Mouse (Mus musculus): Measurements from ENCODE around the gene Nlrp4c. TPM values are rescaled to one million over a fixed set of nuclear protein-coding genes. Genes with fewer than 3 reads are reported as not detected.

Nlrp4c gene
- total RNA-seq, 2 experiments from 2014 or later: not detected

Other genes starting within 250 kb of the Nlrp4c start
- not detected for gene Vmn1r63, start 239.7 kb upstream of the Nlrp4c start, total RNA-seq (2021)
- not detected for gene Vmn1r64, start 160.6 kb upstream of the Nlrp4c start, total RNA-seq (2021)
- not detected for gene Vmn1r65, start 34.2 kb upstream of the Nlrp4c start, total RNA-seq (2021)
- 10 to 100 TPM; 30.2 to 34.0 TPM for gene Zfp787, start 110.8 kb downstream of the Nlrp4c start, total RNA-seq (2021)
- gene Zfp444, start 127.1 kb downstream of the Nlrp4c start, total RNA-seq (2021): 10 to 100 TPM in 1 of 2 experiments, 1 to 10 TPM in 1; 9.4 to 11.4 TPM
- gene Galp, start 151.9 kb downstream of the Nlrp4c start, total RNA-seq (2021): not detected
- gene Zscan5b, start 177.1 kb downstream of the Nlrp4c start, total RNA-seq (2021): not detected
- gene Epp13, start 207.5 kb downstream of the Nlrp4c start, total RNA-seq (2021): not detected
- gene Zfp667, start 241.4 kb downstream of the Nlrp4c start, total RNA-seq (2021): 1 to 10 TPM; 3.4 to 4.0 TPM